Mouse (Mus musculus) kidney, postnatal 4 days (tissue): ENCODE results near the gene Gm5346.
"Not testable (repeated sequence)": the region's sequence is repeated elsewhere in the genome, so short reads cannot be mapped to it uniquely, and the experiment has no call there.

Experiments
- DNase-seq, 2 experiments: peaks; one replicate each; pipeline ENCODE4 v3.0.0; 2021; ENCODE audit warnings: mixed read lengths in 2 of 2

Gene Gm5346

DNA sequence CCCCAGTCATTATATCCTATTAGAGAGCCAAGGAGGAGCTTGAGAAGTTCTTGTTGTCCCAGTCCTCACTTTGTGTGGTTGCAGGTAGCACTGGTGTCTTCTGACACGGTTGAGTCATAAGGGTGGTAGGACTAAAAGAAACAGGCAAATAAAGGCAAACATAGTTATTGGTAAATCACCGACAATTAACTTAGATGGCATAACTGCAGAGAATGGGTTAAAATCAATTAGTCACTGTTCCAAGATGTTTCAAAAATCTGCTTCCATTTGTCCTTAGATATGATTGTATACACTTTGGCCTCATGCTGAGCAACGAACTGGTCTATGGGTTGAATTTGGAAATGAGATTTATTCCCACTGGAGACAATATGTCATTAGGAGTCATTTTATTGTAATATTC, at the start of gene Gm5346:
TSS of gene Gm5346 (minus strand) at position 101 of the 400 bp plus-strand sequence.
- no peak for DNase-seq

DNA sequence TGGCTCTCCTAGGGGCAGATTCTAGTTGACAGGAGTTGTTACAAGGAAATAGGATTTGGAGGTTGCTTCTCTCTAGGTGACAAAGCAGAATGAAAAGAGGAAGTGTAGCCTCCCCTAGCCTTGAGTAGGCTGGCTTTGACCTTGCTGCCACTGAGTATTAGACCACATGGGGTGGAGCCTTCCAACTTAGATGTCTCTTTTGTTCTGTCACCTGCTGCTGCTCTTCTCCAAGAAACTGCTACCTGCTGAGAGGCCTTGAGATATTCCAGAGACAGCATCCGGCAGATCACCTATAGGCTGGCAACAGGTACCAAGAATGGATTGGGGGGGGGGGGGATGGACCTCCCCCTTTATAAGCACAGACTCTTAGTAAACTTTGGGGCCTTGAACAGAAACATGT, 11.0 kb downstream of the Gm5346 start:
- DNase-seq: no peak

DNA sequence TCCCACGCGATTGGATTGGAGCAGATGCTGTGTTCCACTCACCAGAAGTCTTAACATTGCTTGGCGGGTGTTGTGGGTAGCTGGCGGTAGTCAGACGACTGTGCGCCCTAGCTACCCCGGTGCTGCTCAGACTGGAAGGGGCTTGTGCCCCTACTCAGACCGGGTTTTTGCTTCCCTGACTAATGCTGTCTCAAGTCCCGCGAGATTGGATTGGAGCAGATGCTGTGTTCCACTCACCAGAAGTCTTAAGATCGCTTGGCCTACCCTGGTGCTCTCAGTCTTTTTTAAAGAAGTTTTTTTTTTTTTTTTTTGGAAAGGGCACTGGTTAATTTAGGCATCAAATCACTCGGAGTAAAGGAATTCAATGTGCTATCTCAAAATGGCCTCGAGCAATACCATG, 23.4 kb downstream of the Gm5346 start:
- not testable (repeated sequence) for DNase-seq

DNA sequence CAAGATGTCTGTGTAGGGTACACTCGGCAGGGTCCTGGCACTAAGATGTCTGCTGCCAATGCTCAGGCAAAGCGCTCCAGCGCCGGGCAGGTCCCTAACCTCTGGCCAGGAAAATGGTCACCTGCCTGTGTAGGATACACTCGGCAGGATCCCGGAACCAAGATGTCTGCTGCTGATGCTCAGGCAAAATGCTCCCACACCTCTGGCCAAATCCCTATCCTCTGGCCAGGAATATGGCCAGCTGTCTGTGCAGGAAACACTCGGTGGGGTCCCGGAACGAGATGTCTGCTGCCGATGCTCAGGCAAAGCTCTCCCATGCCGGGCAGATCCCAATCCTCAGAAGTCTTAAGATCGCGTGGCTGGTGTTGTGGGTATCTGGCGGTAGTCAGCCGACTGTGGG, 23.9 kb downstream of the Gm5346 start:
- not testable (repeated sequence) for DNase-seq

DNA sequence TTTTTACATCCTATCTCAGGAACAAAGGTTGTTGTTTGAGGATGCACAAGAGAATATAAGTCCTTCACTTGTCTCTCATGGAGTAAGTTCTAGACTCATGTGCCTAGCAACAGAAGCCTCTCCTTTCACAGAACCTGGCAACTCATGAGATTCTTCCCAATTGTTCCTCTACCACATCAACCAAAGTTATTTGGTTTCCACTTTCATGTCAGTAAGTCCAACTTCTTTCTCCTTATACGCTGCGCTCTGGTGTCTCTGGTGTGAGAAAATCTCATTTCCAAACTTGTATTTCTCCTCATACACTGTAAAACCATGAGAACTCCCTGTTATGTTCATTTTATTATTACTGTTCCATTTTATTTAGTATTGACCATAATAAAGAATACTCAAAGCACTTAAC, 50.5 kb downstream of the Gm5346 start, which contains the start of gene Adam26a:
TSS of gene Adam26a (minus strand) at position 101 of the 400 bp plus-strand sequence.
- DNase-seq: not testable (repeated sequence)
